Mouse (Mus musculus): ENCODE data around the gene Bcan.

DNA sequence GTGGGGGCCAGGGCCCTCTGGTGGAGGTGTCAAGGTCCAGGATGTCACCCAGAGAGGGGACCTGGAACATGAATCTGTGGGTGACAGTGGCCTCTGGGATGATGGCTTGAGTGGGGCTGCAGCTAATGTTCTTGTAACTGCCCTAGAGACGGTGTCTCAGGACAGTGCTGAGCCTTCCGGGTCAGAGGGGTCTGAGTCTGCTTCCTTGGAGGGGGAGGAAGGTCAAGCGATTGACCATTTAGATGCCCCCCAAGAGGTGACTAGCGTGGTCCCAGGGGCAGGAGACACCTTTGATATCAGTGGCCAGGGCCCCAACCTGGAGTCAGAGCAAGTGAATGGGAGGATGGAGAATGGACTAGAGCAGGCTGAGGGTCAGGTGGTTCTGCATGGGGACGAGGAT lies 20.5 kb downstream of the Bcan start:
- TF ChIP-seq CTCF (IDR thresholded peaks at IDR 0.05; ENCODE audit: borderline replicate concordance, insufficient read depth, low read length) (no peak), POLR2A (IDR thresholded peaks at IDR 0.05; ENCODE audit: low read depth, low read length) (no peak)

Data from embryonic fibroblast, embryonic 13.5 days (primary cell).